Mouse (Mus musculus) forebrain, embryonic 12.5 days (tissue): ENCODE results near the gene Dppa5a. TPM values are rescaled to one million over a fixed set of nuclear protein-coding genes. Genes with fewer than 3 reads are reported as not detected.
"Not testable (repeated sequence)": the region's sequence is repeated elsewhere in the genome, so short reads cannot be mapped to it uniquely, and the experiment has no call there.

ENCODE experiments used
- ATAC-seq: fragments of 200-750 bp; cut with Nextera tagmentation; 2 replicates; pipeline ENCODE4 v1.8.0; 2017; ENCODE audit warnings: moderate TSS enrichment; ENCODE audit not compliant: low FRiP score
- H3K27ac ChIP-seq: fragments of 300-500 bp; sonication (generic); 2 replicates; pipeline ENCODE4 v1.5.1; 2016; ENCODE audit warnings: mild to moderate bottlenecking
- H3K27me3 ChIP-seq: fragments of 300-500 bp; sonication (generic); 2 replicates; pipeline ENCODE4 v1.6.1; 2016; ENCODE audit warnings: mild to moderate bottlenecking
- H3K36me3 ChIP-seq: fragments of 300-500 bp; sonication (generic); replicated peaks from 2 replicates; pipeline ENCODE4 v1.6.1; 2016; ENCODE audit warnings: mild to moderate bottlenecking
- H3K4me1 ChIP-seq: fragments of 300-500 bp; sonication (generic); 2 replicates; pipeline ENCODE4 v1.6.1; 2016
- H3K4me2 ChIP-seq: fragments of 300-500 bp; sonication (generic); 2 replicates; pipeline ENCODE4 v1.6.1; 2016; ENCODE audit warnings: mild to moderate bottlenecking, moderate library complexity
- H3K4me3 ChIP-seq: fragments of 300-500 bp; sonication (generic); replicated peaks from 2 replicates; pipeline ENCODE4 v1.5.1; 2016; ENCODE audit warnings: mild to moderate bottlenecking
- H3K9ac ChIP-seq: fragments of 300-500 bp; sonication (generic); 2 replicates; pipeline ENCODE4 v1.6.1; 2016; ENCODE audit warnings: mild to moderate bottlenecking
- H3K9me3 ChIP-seq: fragments of 300-500 bp; sonication (generic); 2 replicates; pipeline ENCODE4 v1.6.1; 2016
- WGBS: fragments of 180-500 bp; shearing (Covaris S2); methylation state at CpG from one replicate; pipeline ENCODE4 v1.1.7; 2016; 5-methylcytosine and 5-hydroxymethylcytosine counted together
- polyA plus RNA-seq: library from polyadenylated mRNA; unstranded; fragments of >200 nt; fragmentation: Nextera tagmentation; extraction: Ambion mirVana; gene quantifications from 2 replicates; pipeline ENCODE4 v1.2.1, GENCODE M21; 2016

Gene Dppa5a
- polyA plus RNA-seq, 1 experiment from 2014 or later, result 1.8 TPM

GRCm38 (mm10) chr9:78342494-78342893 is 25.5 kb downstream of the Dppa5a start:
- H3K27ac ChIP-seq, H3K9ac ChIP-seq, H3K4me1 ChIP-seq, H3K4me3 ChIP-seq, H3K27me3 ChIP-seq, H3K4me2 ChIP-seq, H3K36me3 ChIP-seq, H3K9me3 ChIP-seq, ATAC-seq: not testable (repeated sequence)
- WGBS, result 85% methylated on average over 4 of the region's 4 CpGs

- H3K4me1 ChIP-seq, H3K9me3 ChIP-seq, H3K36me3 ChIP-seq, H3K27me3 ChIP-seq, H3K4me3 ChIP-seq, ATAC-seq, H3K27ac ChIP-seq, H3K4me2 ChIP-seq, H3K9ac ChIP-seq: not testable (repeated sequence)
- WGBS, result 8% methylated on average over 8 of the region's 8 CpGs
These were observed 27.7 kb downstream of the Dppa5a start for GRCm38 (mm10) chr9:78340324-78340723.

- not testable (repeated sequence) for H3K4me1 ChIP-seq, H3K9me3 ChIP-seq, H3K4me3 ChIP-seq, H3K27me3 ChIP-seq, ATAC-seq, H3K36me3 ChIP-seq, H3K4me2 ChIP-seq, H3K27ac ChIP-seq, H3K9ac ChIP-seq
These were observed 30.9 kb downstream of the Dppa5a start for GRCm38 (mm10) chr9:78337050-78337449.

GRCm38 (mm10) chr9:78327289-78327688 is 40.7 kb downstream of the Dppa5a start, which contains the start of gene Omt2b:
TSS of gene Omt2b (plus strand) at chr9:78327589.
- not testable (repeated sequence) for H3K9me3 ChIP-seq, H3K4me2 ChIP-seq, H3K36me3 ChIP-seq, H3K4me3 ChIP-seq, H3K27me3 ChIP-seq, H3K4me1 ChIP-seq, ATAC-seq, H3K9ac ChIP-seq, H3K27ac ChIP-seq
- 100% methylated on average over 1 of the region's 1 CpGs for WGBS

GRCm38 (mm10) chr9:78319499-78319898 is 48.5 kb downstream of the Dppa5a start:
- no peak overlapping the region for H3K4me2 ChIP-seq
- no peaks in the 10 kb centered on the region for H3K27me3 ChIP-seq
- no peak for ATAC-seq
- no peaks in the 10 kb centered on the region for H3K4me1 ChIP-seq
- WGBS, result 41% methylated on average over 1 of the region's 1 CpGs
- H3K27ac ChIP-seq, result no peak overlapping the region
- no peak overlapping the region for H3K4me3 ChIP-seq
- H3K9ac ChIP-seq, result no peak overlapping the region
- H3K9me3 ChIP-seq, result no peaks in the 10 kb centered on the region
- H3K36me3 ChIP-seq, result no peaks in the 10 kb centered on the region

Other genes starting within 250 kb of the Dppa5a start
- gene Gsta4, start 185.4 kb downstream of the Dppa5a start, polyA plus RNA-seq, result 36.7 and 43.0 TPM in 2 replicates
- not detected in 2 replicates for gene Gsta1, start 137.5 kb downstream of the Dppa5a start, polyA plus RNA-seq
- not detected in 2 replicates for gene Gm3776, start 111.0 kb downstream of the Dppa5a start, polyA plus RNA-seq
- gene Gm10639, start 78.3 kb downstream of the Dppa5a start, polyA plus RNA-seq, result not detected in 2 replicates
- gene Omt2a, start 53.4 kb downstream of the Dppa5a start, polyA plus RNA-seq, result not detected in 2 replicates
- not detected in 2 replicates for gene Omt2b, start 40.6 kb downstream of the Dppa5a start, polyA plus RNA-seq
- gene Gsta2, start 12.4 kb downstream of the Dppa5a start, polyA plus RNA-seq, result not detected in 2 replicates
- gene Ooep, start 10.5 kb upstream of the Dppa5a start, polyA plus RNA-seq, result 5.6 and 6.3 TPM in 2 replicates
- 0.17 and 0.27 TPM in 2 replicates for gene Ddx43, start 27.6 kb upstream of the Dppa5a start, polyA plus RNA-seq
- 0.46 and 0.69 TPM in 2 replicates for gene Cgas, start 75.1 kb upstream of the Dppa5a start, polyA plus RNA-seq
- 24.4 and 26.1 TPM in 2 replicates for gene Mto1, start 80.0 kb upstream of the Dppa5a start, polyA plus RNA-seq
- gene Gm17324, start 80.6 kb upstream of the Dppa5a start, polyA plus RNA-seq, result 0.68 and 0.75 TPM in 2 replicates
- 3,508 and 3,592 TPM in 2 replicates for gene Eef1a1, start 121.0 kb upstream of the Dppa5a start, polyA plus RNA-seq
- gene Slc17a5, start 219.9 kb upstream of the Dppa5a start, polyA plus RNA-seq, result 13.5 and 13.7 TPM in 2 replicates
- 3.6 and 4.1 TPM in 2 replicates for gene Cd109, start 247.4 kb upstream of the Dppa5a start, polyA plus RNA-seq